Mouse (Mus musculus) urinary bladder, postnatal 36 days (tissue): ENCODE results near the gene Sh3bp4.

Experiments used
- DNase-seq, 2 experiments: peaks; one replicate each; pipeline ENCODE4 v3.0.0; 2022; ENCODE audit warnings: low spot score in 2 of 2, mixed read lengths in 1 of 2

Sh3bp4 gene

DNA sequence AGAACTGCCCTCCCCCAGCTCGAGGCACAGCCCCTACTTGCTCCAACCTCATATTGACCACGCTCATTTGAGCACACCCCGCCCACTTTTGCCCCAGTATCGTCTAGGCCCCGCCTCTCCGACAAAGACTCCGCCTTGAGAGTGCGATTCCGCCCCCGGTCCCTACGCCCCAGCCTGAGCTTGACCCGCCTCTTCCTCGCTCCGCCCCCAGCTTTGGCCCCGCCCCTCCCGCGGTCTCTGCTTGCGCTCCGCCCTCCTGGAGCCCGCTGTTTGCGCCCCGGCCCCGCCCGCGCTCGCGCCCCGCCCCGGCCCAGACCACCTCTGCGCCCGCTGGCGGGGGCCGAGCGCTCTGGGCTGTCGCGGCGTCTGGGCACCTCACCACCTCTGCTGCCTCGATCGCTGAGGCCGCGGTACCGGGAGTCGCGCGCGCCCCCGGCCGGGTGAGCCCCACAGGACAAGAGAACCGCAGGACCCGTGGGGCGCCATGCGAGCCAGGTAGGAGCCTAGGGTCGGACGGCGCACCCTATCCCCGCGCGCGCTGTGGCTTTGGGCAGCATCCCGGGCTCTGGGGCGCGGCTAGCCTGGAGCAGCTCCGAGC, at the start of gene Sh3bp4:
Gene Sh3bp4 (plus strand): TSS at position 313 of the 598 bp plus-strand sequence.
- peak; percentile 100 for DNase-seq

DNA sequence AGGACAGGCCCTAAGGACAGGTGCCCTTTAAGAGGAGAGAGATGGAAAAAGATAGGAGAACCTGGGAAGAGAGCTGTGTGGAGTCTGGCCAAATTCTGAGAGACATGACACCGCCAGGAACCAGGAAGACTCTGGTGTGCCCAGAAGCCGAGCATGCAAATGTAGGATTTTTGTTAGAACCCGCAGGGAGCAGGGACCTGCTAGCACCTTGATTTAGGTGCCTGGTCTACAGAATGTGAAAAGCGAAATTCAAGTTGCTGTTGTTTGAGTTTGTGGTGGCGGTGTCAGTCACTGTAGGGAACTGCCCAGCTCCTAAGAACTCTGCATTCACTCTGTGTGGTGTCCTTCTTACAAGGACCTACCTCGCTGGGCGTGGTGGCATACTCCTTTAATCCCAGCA, 47.2 kb upstream of the Sh3bp4 start:
- no peak for DNase-seq

DNA sequence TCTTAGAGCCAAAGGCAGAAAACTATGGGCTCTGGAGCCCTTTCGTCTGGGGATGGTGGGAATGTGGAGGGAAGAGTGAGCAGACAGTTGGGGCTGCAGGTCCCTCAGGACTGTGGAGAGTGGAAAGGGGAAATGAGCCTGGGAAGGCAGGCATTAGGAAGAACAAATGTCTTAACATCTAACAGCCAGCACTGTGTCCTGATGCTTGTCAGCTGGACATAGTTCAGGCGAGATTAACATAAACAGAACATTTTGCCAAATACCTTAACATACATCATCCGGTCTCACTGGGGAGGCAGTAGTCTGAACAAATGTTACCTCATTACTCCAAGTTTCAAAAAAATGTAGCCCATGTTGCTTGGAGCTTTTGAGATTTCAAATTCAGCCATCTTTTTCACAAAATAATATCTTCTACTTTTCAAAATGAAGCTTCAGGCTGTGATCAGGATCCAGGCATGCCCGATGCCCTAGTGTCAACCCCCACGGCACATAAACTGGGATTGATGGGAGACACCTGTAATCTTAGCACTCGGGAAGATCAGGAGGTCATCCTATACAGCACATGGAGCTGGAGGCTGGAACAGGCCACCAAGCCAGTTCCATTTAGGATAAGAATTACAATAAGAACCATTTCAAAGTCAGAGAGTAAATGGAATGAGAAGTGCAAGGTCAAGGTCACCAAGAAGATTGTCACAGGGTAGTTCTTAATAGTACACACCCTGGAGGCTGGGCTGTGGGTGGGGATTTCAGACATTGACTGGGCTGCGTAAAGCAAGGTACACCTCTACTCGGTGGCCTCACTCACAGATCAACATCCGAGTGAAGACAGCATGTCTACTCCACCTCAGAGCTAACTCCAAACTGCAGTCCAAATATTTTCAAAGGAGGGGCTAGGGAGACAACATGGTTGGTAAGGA, 45.3 kb upstream of the Sh3bp4 start:
- DNase-seq = no peak

DNA sequence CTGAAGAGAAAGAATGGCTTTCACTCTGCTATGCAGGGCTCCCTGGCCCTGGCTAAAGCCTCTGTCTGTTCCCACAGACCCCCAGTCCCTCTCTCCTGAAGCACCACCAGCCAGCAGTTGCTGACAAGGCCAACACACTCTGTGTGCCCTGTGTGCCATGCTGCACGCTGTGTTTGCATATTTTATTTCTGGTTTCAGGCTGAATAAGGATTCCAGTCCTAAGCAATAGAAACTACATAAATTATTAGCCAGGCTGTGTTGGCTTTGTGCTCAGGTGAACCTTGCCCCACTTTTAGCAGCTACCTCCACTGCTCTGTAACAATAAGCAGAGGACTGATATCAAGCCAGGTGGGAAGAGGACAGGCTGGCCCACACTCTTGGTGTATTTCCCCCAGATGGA, 44.2 kb upstream of the Sh3bp4 start:
- DNase-seq = no peak

DNA sequence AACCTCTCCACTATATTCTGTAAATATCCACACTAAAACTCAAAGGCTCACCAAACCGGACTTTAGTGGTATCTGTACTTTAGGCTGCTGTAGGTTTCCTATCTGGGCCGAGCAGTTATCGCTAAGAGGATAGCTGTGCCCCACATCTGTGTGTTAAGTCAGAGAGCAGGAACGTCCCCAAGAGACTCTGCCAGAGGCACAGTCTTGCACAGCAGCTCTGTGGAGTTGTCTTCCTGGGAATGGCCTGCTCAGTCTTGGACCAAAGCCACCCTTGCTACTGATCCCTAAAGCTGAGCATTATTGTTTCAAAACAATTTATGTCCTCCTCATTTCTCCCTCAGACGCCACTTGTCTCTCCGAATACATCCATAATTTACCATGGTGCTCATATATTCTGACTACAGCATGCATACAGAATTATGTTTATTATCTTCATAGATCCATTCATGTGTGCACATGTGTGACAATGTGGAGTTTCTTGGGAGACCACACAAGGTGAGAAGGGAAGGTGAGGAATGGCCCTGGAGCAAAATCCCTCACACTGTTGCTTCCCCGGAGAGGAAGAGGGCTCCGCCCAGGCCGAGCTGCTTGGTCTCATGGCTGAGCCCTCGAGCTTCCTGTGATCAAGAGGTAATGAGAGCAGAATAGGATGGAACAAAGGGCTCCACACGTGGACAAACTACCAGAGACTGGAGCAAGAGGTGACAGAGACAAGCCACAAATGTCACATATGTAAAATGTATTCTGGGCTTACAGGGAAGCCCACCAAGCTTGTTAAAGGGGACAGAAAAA, 40.9 kb upstream of the Sh3bp4 start:
- no peak for DNase-seq

DNA sequence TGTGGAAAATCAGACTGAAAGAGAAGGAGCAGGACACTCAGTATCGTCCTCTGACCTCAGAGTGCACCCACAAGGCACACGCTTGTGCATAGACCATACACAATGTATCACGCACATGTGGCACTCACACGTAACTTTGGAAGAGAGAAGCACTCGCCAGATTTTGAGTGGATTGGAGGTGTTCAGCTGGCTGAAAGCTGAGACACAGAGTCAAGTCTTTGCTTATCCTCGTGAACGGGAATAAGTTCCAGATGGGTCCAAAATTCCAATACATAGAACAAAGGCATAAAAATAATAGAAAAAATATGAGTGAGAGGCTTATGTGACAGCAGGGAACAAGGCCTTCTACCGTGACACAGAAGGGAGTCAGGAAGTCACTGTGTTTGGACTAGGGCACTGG, 36.6 kb upstream of the Sh3bp4 start:
- no peak for DNase-seq

DNA sequence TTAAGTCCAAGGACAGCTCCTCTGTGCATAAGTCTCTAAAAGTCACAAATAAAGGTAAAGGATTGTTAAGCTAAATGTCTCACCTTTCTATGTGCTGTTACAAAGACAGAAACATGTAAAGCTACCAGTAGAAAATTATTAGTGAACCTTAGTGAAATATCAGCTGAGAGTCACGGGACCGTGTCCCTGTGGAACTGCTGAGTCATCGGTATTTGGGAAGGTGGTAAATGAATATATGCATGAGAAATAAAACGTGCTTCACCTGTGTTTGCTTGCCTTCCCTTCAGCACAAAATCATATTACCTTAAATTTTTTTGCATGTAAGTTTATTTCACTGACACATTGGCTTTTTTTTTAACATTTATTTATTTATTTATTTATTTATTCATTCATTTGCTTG, 36.2 kb upstream of the Sh3bp4 start:
- no peak for DNase-seq

DNA sequence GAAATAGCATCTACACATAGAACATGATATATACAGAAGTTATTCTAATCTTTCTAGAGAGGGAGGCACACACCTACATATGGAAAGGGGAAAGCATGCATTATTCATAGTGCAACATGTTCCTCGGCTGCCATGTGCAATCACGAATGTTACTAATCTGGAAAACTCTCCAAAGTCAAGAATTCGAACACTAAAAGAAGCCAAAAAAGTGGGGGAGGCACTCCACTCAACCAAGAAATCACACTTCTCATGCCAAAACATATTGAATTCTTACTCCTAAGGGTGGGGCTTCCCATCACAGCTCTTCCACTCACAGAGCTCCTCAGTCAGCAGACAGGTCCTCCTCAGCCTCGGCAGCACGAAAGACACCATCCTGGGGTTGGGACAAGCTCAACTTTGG, 35.1 kb upstream of the Sh3bp4 start:
- DNase-seq = no peak

- DNase-seq = no peak
Observed at GRCm38 (mm10) chr1:89039836-89040235, 30.4 kb upstream of the Sh3bp4 start.

DNA sequence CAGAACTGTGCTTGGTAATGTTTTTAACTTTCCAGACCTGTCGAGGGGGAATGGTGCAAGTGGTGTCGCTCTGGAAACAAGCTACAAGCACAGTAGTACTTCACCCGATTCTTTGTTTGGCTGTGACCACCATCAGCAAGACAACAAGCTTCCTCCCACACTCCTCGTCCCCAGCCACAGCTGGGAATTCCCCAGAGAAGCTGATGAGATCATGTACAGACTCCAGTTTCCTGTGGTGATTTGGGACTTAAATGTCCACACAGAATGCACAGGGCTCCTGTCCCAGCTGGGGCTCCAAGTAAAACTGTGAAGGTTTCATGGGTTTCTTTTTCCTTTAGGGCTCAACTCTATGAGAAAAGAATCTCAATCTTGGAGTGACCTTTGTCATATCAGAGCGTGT, 28.9 kb upstream of the Sh3bp4 start:
- no peak for DNase-seq

DNA sequence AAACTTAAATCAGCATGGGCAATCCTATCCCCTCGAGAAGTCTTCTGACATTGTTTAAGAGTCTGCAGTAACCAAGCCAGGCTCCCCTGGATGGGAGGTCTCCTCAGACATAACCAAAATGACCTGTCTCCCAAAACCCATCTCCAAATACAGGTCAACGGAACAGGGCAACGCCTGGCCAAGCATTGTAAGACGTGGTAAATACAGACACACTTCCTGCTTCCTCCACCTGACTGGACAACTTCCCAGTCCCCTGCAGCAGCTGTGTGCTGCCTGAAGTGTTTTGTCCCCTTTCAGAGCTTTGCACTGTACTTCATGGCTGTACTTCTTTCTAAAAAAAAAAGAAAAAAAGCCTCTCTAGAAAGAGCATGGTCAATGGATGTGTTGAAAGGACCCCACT, 28.1 kb upstream of the Sh3bp4 start:
- DNase-seq = no peak

- no peak for DNase-seq
Observed at GRCm38 (mm10) chr1:89042956-89043355, 27.3 kb upstream of the Sh3bp4 start.

- no peak for DNase-seq
Observed at GRCm38 (mm10) chr1:89045403-89045802, 24.8 kb upstream of the Sh3bp4 start.

DNA sequence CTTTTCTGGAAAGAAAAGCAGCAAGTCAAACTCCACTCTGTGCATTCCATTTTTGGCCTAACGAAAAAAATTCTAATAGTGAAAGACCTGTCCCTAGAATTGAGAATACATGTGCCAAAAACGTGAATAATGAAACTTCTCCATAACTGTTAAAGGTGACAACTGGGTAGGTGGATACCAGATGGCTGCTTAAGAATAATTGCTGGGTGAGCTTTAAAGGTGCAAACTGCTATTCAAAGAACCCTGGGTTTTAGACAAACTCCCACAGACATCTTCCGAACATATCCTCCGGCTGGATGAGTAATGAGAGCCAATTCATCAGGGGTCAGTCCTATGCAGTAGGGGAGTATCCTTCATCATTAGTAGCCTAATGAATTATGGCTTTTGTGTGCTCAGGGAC, 20.7 kb upstream of the Sh3bp4 start:
- no peak for DNase-seq

DNA sequence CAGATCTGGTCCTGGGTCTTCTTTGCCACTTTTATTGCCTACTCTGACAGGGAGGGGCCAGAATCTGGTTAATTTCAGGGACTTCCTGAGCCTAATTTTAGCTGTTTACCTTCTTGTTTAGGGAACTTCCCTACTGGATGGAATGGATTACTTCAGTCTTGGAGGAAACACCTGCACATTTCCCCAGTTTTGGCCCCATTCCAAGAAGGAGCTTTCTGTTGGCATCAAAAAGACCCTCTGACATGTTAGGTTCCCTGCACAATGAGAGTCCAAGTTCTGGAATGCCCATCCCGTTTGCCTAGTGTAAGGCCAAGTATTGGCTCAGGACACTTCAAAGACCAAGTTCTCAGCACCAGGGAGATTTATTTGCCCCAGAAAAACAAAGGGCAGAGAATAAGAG, 14.0 kb upstream of the Sh3bp4 start:
- DNase-seq = no peak

DNA sequence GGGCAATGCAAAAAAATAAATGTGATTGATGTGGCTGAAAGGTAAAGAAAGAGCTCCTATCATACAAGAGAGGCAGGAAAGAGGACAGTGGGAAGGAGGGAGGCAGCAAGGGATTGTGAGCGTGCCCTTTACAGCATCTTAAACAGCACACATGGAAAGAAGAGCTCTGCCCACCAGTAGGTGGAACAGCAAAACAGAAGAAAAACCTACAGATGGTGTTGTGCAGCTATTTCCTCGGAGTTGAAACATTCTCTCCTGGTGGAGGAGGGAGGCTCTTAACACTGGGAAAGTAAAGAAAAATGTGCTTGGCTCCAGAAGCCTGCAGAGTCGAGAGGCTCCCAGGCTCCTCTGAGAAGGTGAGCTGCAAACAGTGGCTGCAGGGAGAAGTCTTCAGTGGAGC, 12.8 kb upstream of the Sh3bp4 start:
- DNase-seq = no peak

GRCm38 (mm10) chr1:89058011-89058410, 12.2 kb upstream of the Sh3bp4 start:
- DNase-seq = no peak

GRCm38 (mm10) chr1:89062977-89063376, 7.2 kb upstream of the Sh3bp4 start:
- no peak for DNase-seq

DNA sequence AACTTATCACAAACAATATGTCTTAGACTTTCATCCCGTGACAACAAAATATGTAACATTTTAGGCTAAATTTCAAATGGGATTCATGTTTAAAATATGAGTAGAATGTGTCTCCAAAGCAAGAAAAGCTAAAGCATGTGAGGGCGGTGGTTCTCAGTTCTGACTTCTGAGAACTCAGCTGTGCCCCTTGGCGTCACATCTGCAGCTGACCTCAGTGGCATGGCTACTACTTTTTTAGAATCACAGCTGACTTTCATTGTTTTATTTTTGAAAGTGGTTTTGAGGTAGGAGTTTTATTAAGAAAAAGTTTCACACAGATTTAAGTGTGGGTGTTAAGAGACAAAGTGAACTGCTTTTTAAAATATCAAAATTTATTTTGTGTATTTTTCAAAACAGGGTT, 6.4 kb upstream of the Sh3bp4 start:
- DNase-seq = no peak

DNA sequence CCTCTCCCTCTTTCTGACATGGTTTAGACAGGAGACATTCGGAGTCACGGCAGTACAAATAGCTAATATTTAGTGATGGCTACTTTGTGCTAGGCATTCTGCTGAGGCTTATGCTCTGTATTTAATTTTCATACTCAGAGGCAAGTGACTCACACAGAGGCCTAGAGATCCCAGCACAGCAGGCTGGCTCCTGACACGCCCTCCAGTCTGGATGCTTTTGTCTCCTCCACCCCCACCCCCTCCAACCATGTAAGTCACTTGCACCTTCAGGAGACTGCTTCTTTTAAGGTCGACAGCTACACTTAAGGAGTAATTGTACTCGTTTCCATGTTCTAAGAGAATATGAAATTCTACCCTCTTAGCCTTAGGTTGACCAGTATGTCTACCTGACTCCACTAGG, 1.4 kb upstream of the Sh3bp4 start:
- no peak for DNase-seq

GRCm38 (mm10) chr1:89069479-89070102, 624 bp upstream of the Sh3bp4 start:
- DNase-seq = peak in 1 of 2 experiments; percentile 63

- DNase-seq = peak; percentile 37 to 48
Observed at GRCm38 (mm10) chr1:89070871-89071361, 701 bp downstream of the Sh3bp4 start.
